Comparison of ENCODE assay signal across 28 mouse cellular contexts in genomic region chr11:108777158-108777557, GRCm38 (mm10).
A peak's percentile ranks its signal among the peaks of the same experiment; 100 is the strongest.
DNase-seq lines count a peak whose midpoint lies in the region; ATAC-seq lines count a peak whose summit lies in the region.
"Had no signal": no experiment of that assay in that cellular context is flagged by ENCODE, and none has a peak within 500 bp of the region (broad histone marks: within the 10 kb centered on the region; RNA-seq: fewer than 3 reads in every experiment).

No protein-coding gene starts in this region.

- peaks cover 16% of the 10 kb centered on the region for H3K4me1 ChIP-seq in kidney, embryonic 15.5 days
- H3K4me1 ChIP-seq in liver, embryonic 13.5 days (replicated peaks): no peaks in the 10 kb centered on the region
- no peaks in the 10 kb centered on the region for H3K4me1 ChIP-seq in liver, embryonic 12.5 days

- ATAC-seq in kidney, embryonic 15.5 days (replicated peaks; ENCODE audit: low FRiP score): no peak; the same call in 1 of the 2 replicates
- peak; percentile 57 for ATAC-seq in liver, embryonic 13.5 days (ENCODE audit: low read depth)
- ATAC-seq in liver, embryonic 12.5 days: no peak
- ATAC-seq: activated CD4-positive, CD25-positive, alpha-beta regulatory T cell, adult 4 months; forebrain, embryonic 13.5 days; inflammation-experienced regulatory T-cells, adult 6 months had no signal

- H3K9me3 ChIP-seq in kidney, embryonic 15.5 days (replicated peaks): no peaks in the 10 kb centered on the region
- H3K9me3 ChIP-seq in liver, embryonic 13.5 days (replicated peaks): no peaks in the 10 kb centered on the region
- H3K9me3 ChIP-seq in liver, embryonic 12.5 days (replicated peaks): no peaks in the 10 kb centered on the region
- H3K9me3 ChIP-seq: forebrain, embryonic 13.5 days; hindbrain, embryonic 10.5 days; hindbrain, embryonic 15.5 days; limb, embryonic 12.5 days had no signal

- WGBS in kidney, embryonic 15.5 days: 29% methylated on average over 3 of the region's 3 CpGs
- WGBS in liver, embryonic 13.5 days (ENCODE audit: insufficient replicate concordance): 38% methylated on average over 3 of the region's 3 CpGs
- WGBS in liver, embryonic 12.5 days (ENCODE audit: insufficient replicate concordance): 41% methylated on average over 3 of the region's 3 CpGs

- DNase-seq in adrenal gland, adult 2 months: peak; percentile 29
- no peak for DNase-seq in adrenal gland, adult 8-10 months
- DNase-seq in kidney, adult 8-10 months: no peak
- DNase-seq in liver, embryonic 13.5 days: no peak
- peak; percentile 33 for DNase-seq in mesoderm, embryonic 11.5 days (ENCODE audit: low read depth, low spot score)
- DNase-seq: adrenal gland, postnatal 36 days; cerebellum, adult 2 months; cerebellum, postnatal 14 days; gastrocnemius, postnatal 14 days; heart, postnatal 14 days; kidney, adult 11 months; lung, adult 2 months; lung, postnatal 10 days; right cerebral cortex, adult 18-20 months; spleen, adult 18-20 months; thymus, postnatal 14 days had no signal

- H3K9ac ChIP-seq in kidney, embryonic 15.5 days: no peak overlapping the region
- H3K9ac ChIP-seq in liver, embryonic 13.5 days: no peak overlapping the region
- H3K9ac ChIP-seq in liver, embryonic 12.5 days: no peak overlapping the region
- H3K9ac ChIP-seq: forebrain, embryonic 13.5 days; hindbrain, embryonic 15.5 days; limb, embryonic 12.5 days had no signal

- no peaks in the 10 kb centered on the region for H3K36me3 ChIP-seq in kidney, embryonic 15.5 days
- H3K36me3 ChIP-seq in liver, embryonic 13.5 days: no peaks in the 10 kb centered on the region
- H3K36me3 ChIP-seq in liver, embryonic 12.5 days: no peaks in the 10 kb centered on the region
- H3K36me3 ChIP-seq: hindbrain, embryonic 10.5 days; hindbrain, embryonic 15.5 days; limb, embryonic 12.5 days had no signal

- H3K27ac ChIP-seq in kidney, embryonic 15.5 days: peak overlapping the region; percentile 46
- H3K27ac ChIP-seq in liver, embryonic 13.5 days: no peak overlapping the region
- no peak overlapping the region for H3K27ac ChIP-seq in liver, embryonic 12.5 days
- H3K27ac ChIP-seq: forebrain, embryonic 13.5 days; hindbrain, embryonic 10.5 days; hindbrain, embryonic 15.5 days; layer of hippocampus, adult 2 months; left cerebral cortex, adult 2 months; limb, embryonic 12.5 days; macrophage had no signal

- H3K4me3 ChIP-seq in kidney, embryonic 15.5 days (replicated peaks): no peak overlapping the region
- H3K4me3 ChIP-seq in liver, embryonic 13.5 days (replicated peaks): no peak overlapping the region
- no peak overlapping the region for H3K4me3 ChIP-seq in liver, embryonic 12.5 days
- H3K4me3 ChIP-seq: forebrain, embryonic 13.5 days; hindbrain, embryonic 10.5 days; hindbrain, embryonic 15.5 days; layer of hippocampus, adult 2 months; left cerebral cortex, adult 2 months; limb, embryonic 12.5 days had no signal

- H3K27me3 ChIP-seq in kidney, embryonic 15.5 days: no peaks in the 10 kb centered on the region
- no peaks in the 10 kb centered on the region for H3K27me3 ChIP-seq in liver, embryonic 13.5 days
- H3K27me3 ChIP-seq in liver, embryonic 12.5 days (replicated peaks): no peaks in the 10 kb centered on the region
- H3K27me3 ChIP-seq: CH12.LX; forebrain, embryonic 13.5 days; hindbrain, embryonic 15.5 days; limb, embryonic 12.5 days had no signal

- H3K4me2 ChIP-seq in kidney, embryonic 15.5 days: no peak overlapping the region
- no peak overlapping the region for H3K4me2 ChIP-seq in liver, embryonic 13.5 days
- no peak overlapping the region for H3K4me2 ChIP-seq in liver, embryonic 12.5 days
- H3K4me2 ChIP-seq: forebrain, embryonic 13.5 days; hindbrain, embryonic 15.5 days; limb, embryonic 12.5 days had no signal

Comparison
In these comparisons a context has a peak if more than half of its experiments do, and no peak if none do; other contexts are left out.
1. DNase-seq: peak in adrenal gland, adult 2 months (single experiment) and mesoderm, embryonic 11.5 days (single experiment); none in adrenal gland, adult 8-10 months (single experiment), kidney, adult 8-10 months (0 of 2) and liver, embryonic 13.5 days (single experiment).